Mouse (Mus musculus): ENCODE results near the gene Nup210. TPM values are rescaled to one million over a fixed set of nuclear protein-coding genes. Genes with fewer than 3 reads are reported as not detected.

Gene Nup210
- polyA plus RNA-seq, 1 experiment from 2014 or later: 32.7 TPM

- H3K36me3 ChIP-seq (replicated peaks): no peaks in the 10 kb centered on the region
- no peak for ATAC-seq (ENCODE audit: low FRiP score)
- no peaks in the 10 kb centered on the region for H3K9me3 ChIP-seq
- H3K4me1 ChIP-seq: peaks cover 12% of the 10 kb centered on the region
- no peak overlapping the region for H3K4me3 ChIP-seq (replicated peaks)
- no peak overlapping the region for H3K27ac ChIP-seq
- no peak overlapping the region for H3K9ac ChIP-seq
- H3K4me2 ChIP-seq: no peak overlapping the region
- H3K27me3 ChIP-seq: peaks cover 4% of the 10 kb centered on the region; the same call in 1 of the 2 replicates
- WGBS: 85% methylated on average over 2 of the region's 2 CpGs
These were observed 112.5 kb downstream of the Nup210 start for GRCm38 (mm10) chr6:91004157-91004556.

DNA sequence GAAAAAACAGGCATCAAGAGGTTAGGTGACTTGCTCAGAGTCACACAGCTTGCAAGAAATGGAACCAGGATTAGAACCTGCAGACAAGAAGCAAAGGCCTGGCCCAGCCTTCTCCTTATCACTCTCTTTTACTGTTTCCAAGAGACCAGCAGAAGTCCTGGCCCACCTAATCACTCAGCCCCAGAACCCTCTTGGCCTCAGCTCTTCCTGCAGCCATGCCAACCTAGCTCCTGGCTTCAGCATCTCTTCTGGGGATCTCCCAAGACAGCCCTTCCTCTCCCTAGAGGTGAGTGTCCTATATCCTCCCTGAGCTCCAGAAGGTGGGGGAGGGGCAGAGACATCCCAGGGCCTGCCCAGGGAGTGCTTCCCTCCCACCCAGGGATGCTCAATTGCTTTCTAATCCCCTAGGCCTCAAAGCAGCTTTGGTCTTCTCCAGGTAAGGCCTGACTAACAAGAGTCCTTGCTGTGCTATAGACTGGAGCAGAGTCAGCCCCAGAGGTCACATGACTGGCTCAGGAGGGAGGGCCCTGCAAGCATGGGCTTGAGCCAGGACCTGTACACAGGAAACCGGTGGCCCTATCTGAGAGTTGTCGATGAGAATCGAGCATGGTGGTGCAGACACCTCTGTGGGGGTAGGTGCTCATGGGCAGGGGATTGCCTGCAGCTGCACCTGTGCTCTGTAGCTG is 113.2 kb downstream of the Nup210 start:
- 21% methylated on average over 3 of the region's 3 CpGs for WGBS
- Histone ChIP-seq H3K4me1 (peaks cover 12% of the 10 kb centered on the region), H3K4me2 (no peak overlapping the region), H3K4me3 (replicated peaks) (no peak overlapping the region), H3K9me3 (no peaks in the 10 kb centered on the region), H3K36me3 (replicated peaks) (no peaks in the 10 kb centered on the region), H3K27ac (no peak overlapping the region), H3K27me3 (peaks cover 4% of the 10 kb centered on the region; the same call in 1 of the 2 replicates), H3K9ac (no peak overlapping the region)
- peak; percentile 36; the same call in 1 of the 2 replicates for ATAC-seq (ENCODE audit: low FRiP score)

DNA sequence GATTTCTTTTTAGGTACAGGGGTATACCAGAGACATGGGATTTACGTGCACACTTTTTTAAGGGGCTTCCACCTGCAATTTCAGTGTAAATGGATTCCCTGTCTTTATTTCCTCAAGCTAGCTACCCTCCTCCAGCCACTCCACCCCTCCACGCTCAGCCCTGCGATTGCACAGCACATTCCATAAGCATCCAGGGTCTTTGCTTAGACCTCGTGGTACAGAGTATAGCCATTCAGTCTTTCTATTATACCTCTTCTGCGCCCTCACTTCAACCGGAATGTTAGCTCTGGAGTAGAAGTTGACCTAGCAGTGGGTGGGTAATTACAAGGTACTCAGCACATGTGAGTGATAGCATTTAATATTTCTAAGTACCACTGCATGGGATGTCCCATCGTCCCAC is 115.1 kb downstream of the Nup210 start:
- peaks cover 4% of the 10 kb centered on the region; the same call in 1 of the 2 replicates for H3K27me3 ChIP-seq
- 34% methylated on average over 7 of the region's 7 CpGs for WGBS
- peaks cover 12% of the 10 kb centered on the region for H3K4me1 ChIP-seq
- no peak overlapping the region for H3K4me3 ChIP-seq (replicated peaks)
- H3K36me3 ChIP-seq (replicated peaks): no peaks in the 10 kb centered on the region
- 0 out of 2 replicates have a peak overlapping the region, but pooled peaks have one; percentile 36 for H3K27ac ChIP-seq
- H3K9ac ChIP-seq: no peak overlapping the region
- no peaks in the 10 kb centered on the region for H3K9me3 ChIP-seq
- ATAC-seq (ENCODE audit: low FRiP score): no peak
- 0 out of 2 replicates have a peak overlapping the region, but pooled peaks have one; percentile 44 for H3K4me2 ChIP-seq

GRCm38 (mm10) chr6:91000819-91001525 is 115.7 kb downstream of the Nup210 start:
- no peaks in the 10 kb centered on the region for H3K9me3 ChIP-seq
- no peaks in the 10 kb centered on the region for H3K36me3 ChIP-seq (replicated peaks)
- H3K27me3 ChIP-seq: peaks cover 4% of the 10 kb centered on the region; the same call in 1 of the 2 replicates
- peak; percentile 68; the same call in 1 of the 2 replicates for ATAC-seq (ENCODE audit: low FRiP score)
- peaks cover 12% of the 10 kb centered on the region for H3K4me1 ChIP-seq
- H3K27ac ChIP-seq: peak overlapping the region; percentile 36; the same call in 1 of the 2 replicates
- H3K4me3 ChIP-seq (replicated peaks): peak overlapping the region; percentile 14; the same call in 1 of the 2 replicates
- peak overlapping the region; percentile 44 for H3K4me2 ChIP-seq
- WGBS: 8% methylated on average over 15 of the region's 15 CpGs
- no peak overlapping the region for H3K9ac ChIP-seq

GRCm38 (mm10) chr6:90999176-90999575 is 117.5 kb downstream of the Nup210 start:
- Histone ChIP-seq H3K4me2 (no peak overlapping the region), H3K27ac (no peak overlapping the region), H3K4me3 (replicated peaks) (no peak overlapping the region), H3K27me3 (peaks cover 4% of the 10 kb centered on the region; the same call in 1 of the 2 replicates), H3K9ac (no peak overlapping the region), H3K4me1 (peaks cover 12% of the 10 kb centered on the region), H3K9me3 (no peaks in the 10 kb centered on the region), H3K36me3 (replicated peaks) (no peaks in the 10 kb centered on the region)
- WGBS: 92% methylated on average over 4 of the region's 4 CpGs
- ATAC-seq (ENCODE audit: low FRiP score): no peak

GRCm38 (mm10) chr6:90997025-90997424 is 119.6 kb downstream of the Nup210 start:
- no peak overlapping the region for H3K9ac ChIP-seq
- no peak overlapping the region for H3K27ac ChIP-seq
- H3K4me1 ChIP-seq: peaks cover 12% of the 10 kb centered on the region
- peaks cover 6% of the 10 kb centered on the region; the same call in 1 of the 2 replicates for H3K9me3 ChIP-seq
- no peak overlapping the region for H3K4me3 ChIP-seq (replicated peaks)
- 95% methylated on average over 3 of the region's 3 CpGs for WGBS
- H3K36me3 ChIP-seq (replicated peaks): no peaks in the 10 kb centered on the region
- H3K27me3 ChIP-seq: peaks cover 4% of the 10 kb centered on the region; the same call in 1 of the 2 replicates
- no peak for ATAC-seq (ENCODE audit: low FRiP score)
- no peak overlapping the region for H3K4me2 ChIP-seq

DNA sequence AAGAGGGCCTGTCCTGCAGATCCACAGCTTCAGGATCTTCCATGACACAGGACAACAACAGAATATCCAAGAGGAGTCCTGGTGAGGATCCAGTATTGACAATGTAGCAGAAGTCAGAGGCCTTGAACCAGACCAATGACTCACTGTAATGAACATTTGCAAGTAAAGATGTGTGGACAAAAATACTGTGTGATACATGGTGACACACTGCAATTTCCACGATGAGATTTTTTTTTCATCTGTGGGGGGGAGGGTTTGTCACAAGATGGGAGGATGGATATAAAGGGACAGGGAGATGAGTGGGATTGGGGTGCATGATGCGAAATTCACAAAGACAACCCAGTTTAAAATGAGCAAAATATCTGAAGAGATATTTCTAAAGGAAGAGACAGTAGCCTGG is 120.4 kb downstream of the Nup210 start:
- peaks cover 7% of the 10 kb centered on the region for H3K4me1 ChIP-seq
- H3K4me2 ChIP-seq: no peak overlapping the region
- peaks cover 6% of the 10 kb centered on the region; the same call in 1 of the 2 replicates for H3K9me3 ChIP-seq
- no peak overlapping the region for H3K4me3 ChIP-seq (replicated peaks)
- ATAC-seq (ENCODE audit: low FRiP score): no peak
- H3K9ac ChIP-seq: no peak overlapping the region
- no peaks in the 10 kb centered on the region for H3K36me3 ChIP-seq (replicated peaks)
- WGBS: 91% methylated on average over 2 of the region's 2 CpGs
- peaks cover 4% of the 10 kb centered on the region; the same call in 1 of the 2 replicates for H3K27me3 ChIP-seq
- no peak overlapping the region for H3K27ac ChIP-seq

GRCm38 (mm10) chr6:90988648-90989317 is 127.8 kb downstream of the Nup210 start, which contains the start of gene Iqsec1:
Iqsec1 (minus strand) TSS chr6:90988685.
- peaks cover 13% of the 10 kb centered on the region for H3K9me3 ChIP-seq
- peak within 1 kb of the TSS; percentile 71 for H3K9ac ChIP-seq
- H3K27ac ChIP-seq: peak within 1 kb of the TSS; percentile 76
- peak; percentile 95 for ATAC-seq (ENCODE audit: low FRiP score)
- WGBS: under 1% methylated on average over 32 of the region's 39 CpGs
- peak within 1 kb of the TSS; percentile 99 for H3K4me2 ChIP-seq
- no peaks in the 10 kb centered on the region for H3K36me3 ChIP-seq (replicated peaks)
- peak within 1 kb of the TSS; percentile 77 for H3K4me3 ChIP-seq (replicated peaks)
- H3K4me1 ChIP-seq: peaks cover 10% of the 10 kb centered on the region
- peaks cover 23% of the 10 kb centered on the region for H3K27me3 ChIP-seq

- Histone ChIP-seq H3K4me2 (peak overlapping the region; percentile 99), H3K27ac (peak overlapping the region; percentile 76; the same call in 1 of the 2 replicates), H3K9ac (peak overlapping the region; percentile 71), H3K9me3 (peaks cover 8% of the 10 kb centered on the region), H3K4me1 (peaks cover 10% of the 10 kb centered on the region), H3K27me3 (peaks cover 23% of the 10 kb centered on the region), H3K4me3 (replicated peaks) (peak overlapping the region; percentile 77), H3K36me3 (replicated peaks) (no peaks in the 10 kb centered on the region)
- WGBS: under 1% methylated on average over 33 of the region's 59 CpGs
- ATAC-seq (ENCODE audit: low FRiP score): peak; percentile 41
These were observed 128.4 kb downstream of the Nup210 start for GRCm38 (mm10) chr6:90988299-90988625.

DNA sequence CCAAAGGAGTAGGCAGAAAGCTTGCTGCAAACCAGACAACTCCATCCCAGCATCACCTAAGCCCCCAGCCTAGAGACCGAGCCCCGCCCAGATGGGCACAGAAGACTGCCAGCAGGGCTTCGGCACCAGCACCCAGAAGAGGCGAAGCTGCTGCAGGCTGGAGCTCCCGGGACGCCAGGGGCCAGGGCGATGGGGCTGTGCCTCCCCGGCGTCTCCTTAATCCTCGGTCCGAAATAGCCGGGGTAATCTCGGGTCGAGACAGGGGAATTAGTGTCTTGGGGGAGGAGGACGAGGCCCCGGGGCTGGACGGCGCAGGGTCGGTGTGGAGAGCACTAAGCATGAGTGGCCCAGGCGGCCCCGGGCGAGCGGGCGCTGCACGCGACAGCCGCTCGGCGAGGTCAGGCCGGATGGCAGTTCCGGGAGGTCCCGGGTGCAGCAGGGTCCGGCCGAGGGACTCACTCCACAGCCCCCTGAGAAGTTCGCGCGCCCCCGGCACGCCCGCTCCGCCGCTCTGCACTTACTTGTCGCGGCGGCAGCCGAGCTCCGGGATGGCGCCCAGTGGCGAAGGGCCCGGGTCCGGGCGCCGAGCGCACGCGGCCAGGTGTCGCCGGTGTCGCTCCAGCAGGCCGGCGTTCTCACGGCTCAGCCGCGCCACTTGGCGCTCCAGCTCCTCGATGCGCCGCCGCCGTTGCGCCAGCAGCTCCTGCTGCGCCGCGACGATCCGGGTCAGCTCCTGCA is 128.9 kb downstream of the Nup210 start:
- peaks cover 23% of the 10 kb centered on the region for H3K27me3 ChIP-seq
- H3K4me3 ChIP-seq (replicated peaks): peak overlapping the region; percentile 77
- H3K4me1 ChIP-seq: peaks cover 10% of the 10 kb centered on the region
- H3K9me3 ChIP-seq: peaks cover 8% of the 10 kb centered on the region; the same call in 1 of the 2 replicates
- peak; percentile 5; the same call in 1 of the 2 replicates for ATAC-seq (ENCODE audit: low FRiP score)
- WGBS: under 1% methylated on average over 52 of the region's 76 CpGs
- peak overlapping the region; percentile 71 for H3K9ac ChIP-seq
- peak overlapping the region; percentile 99 for H3K4me2 ChIP-seq
- H3K36me3 ChIP-seq (replicated peaks): no peaks in the 10 kb centered on the region
- H3K27ac ChIP-seq: peak overlapping the region; percentile 76; the same call in 1 of the 2 replicates

DNA sequence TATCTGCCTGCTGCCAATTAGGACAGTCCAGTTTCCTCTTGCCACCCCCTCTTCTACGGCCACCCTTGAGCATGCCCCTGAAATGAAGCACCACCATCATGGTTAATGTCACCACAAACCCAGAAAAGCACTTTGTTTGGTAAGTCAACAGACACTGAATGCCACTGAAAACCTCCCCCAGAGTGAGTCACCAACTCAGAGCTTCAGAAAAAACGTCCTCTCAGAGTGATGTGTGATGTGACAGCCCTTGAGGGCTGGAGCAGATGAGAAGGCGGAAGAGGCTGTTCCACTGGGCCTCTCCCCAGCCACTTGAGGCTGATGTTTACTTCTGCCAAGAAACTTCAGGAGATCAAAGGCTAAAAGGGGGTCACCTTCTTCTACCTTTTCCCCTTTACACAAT is 132.5 kb downstream of the Nup210 start:
- Histone ChIP-seq H3K36me3 (replicated peaks) (no peaks in the 10 kb centered on the region), H3K27me3 (peaks cover 23% of the 10 kb centered on the region), H3K27ac (no peak overlapping the region), H3K9ac (no peak overlapping the region), H3K4me1 (peaks cover 10% of the 10 kb centered on the region), H3K9me3 (no peaks in the 10 kb centered on the region), H3K4me2 (no peak overlapping the region), H3K4me3 (replicated peaks) (no peak overlapping the region)
- WGBS: 65% methylated on average over 3 of the region's 3 CpGs
- no peak for ATAC-seq (ENCODE audit: low FRiP score)
